Mouse (Mus musculus) layer of hippocampus, adult 11-12 months (tissue): ENCODE data around the gene Hspb2.

Experiments used
- DNase-seq: peaks from one replicate; pipeline ENCODE4 v3.0.0; 2022; ENCODE audit warnings: low spot score

Gene Hspb2

GRCm38 (mm10) chr9:50752054-50752602 lies at the start of gene Hspb2:
Gene Hspb2 (minus strand): TSS chr9:50752354.
- DNase-seq: no peak

GRCm38 (mm10) chr9:50800985-50801384 lies 48.8 kb upstream of the Hspb2 start:
- DNase-seq: peak; percentile 32

- DNase-seq: no peak
Observed at GRCm38 (mm10) chr9:50798368-50798767, 46.2 kb upstream of the Hspb2 start.

- no peak for DNase-seq
Observed at GRCm38 (mm10) chr9:50797641-50798040, 45.5 kb upstream of the Hspb2 start.

- DNase-seq: no peak
Observed at GRCm38 (mm10) chr9:50796776-50797175, 44.6 kb upstream of the Hspb2 start.

GRCm38 (mm10) chr9:50795266-50795665 lies 43.1 kb upstream of the Hspb2 start:
- DNase-seq: no peak

GRCm38 (mm10) chr9:50782155-50782554 lies 30.0 kb upstream of the Hspb2 start:
- no peak for DNase-seq

- no peak for DNase-seq
Observed at GRCm38 (mm10) chr9:50776162-50776760, 24.1 kb upstream of the Hspb2 start.

GRCm38 (mm10) chr9:50775662-50776126 lies 23.5 kb upstream of the Hspb2 start:
- no peak for DNase-seq

- DNase-seq: peak; percentile 88
Observed at GRCm38 (mm10) chr9:50774991-50775612, 22.9 kb upstream of the Hspb2 start, which contains the start of the genes Alg9 and 1110032A03Rik. Gene Alg9 (plus strand): TSS chr9:50775019. Gene 1110032A03Rik (minus strand): TSS chr9:50775520.

GRCm38 (mm10) chr9:50774026-50774462 lies 21.9 kb upstream of the Hspb2 start:
- no peak for DNase-seq

GRCm38 (mm10) chr9:50770011-50770410 lies 17.9 kb upstream of the Hspb2 start:
- no peak for DNase-seq

GRCm38 (mm10) chr9:50768107-50769002 lies 16.2 kb upstream of the Hspb2 start, which contains the start of gene Fdxacb1:
Gene Fdxacb1 (plus strand): TSS chr9:50768236.
- DNase-seq: peak; percentile 99

GRCm38 (mm10) chr9:50767531-50768106 lies 15.5 kb upstream of the Hspb2 start:
- DNase-seq: no peak

- DNase-seq: peak; percentile 49
Observed at GRCm38 (mm10) chr9:50763331-50763730, 11.2 kb upstream of the Hspb2 start.

GRCm38 (mm10) chr9:50761520-50762243 lies 9.5 kb upstream of the Hspb2 start:
- no peak for DNase-seq

- DNase-seq: no peak
Observed at GRCm38 (mm10) chr9:50756711-50757110, 4.6 kb upstream of the Hspb2 start.

GRCm38 (mm10) chr9:50753947-50754346 lies 1.8 kb upstream of the Hspb2 start:
- peak; percentile 48 for DNase-seq

GRCm38 (mm10) chr9:50752784-50753615 lies 846 bp upstream of the Hspb2 start:
- peak; percentile 81 for DNase-seq

GRCm38 (mm10) chr9:50751323-50751722 lies 831 bp downstream of the Hspb2 start, which contains the start of gene Cryab:
Gene Cryab (plus strand): TSS chr9:50751325.
- DNase-seq: no peak
